Mouse (Mus musculus) cerebral cortex, adult 2 months (tissue): ENCODE results near the gene Hes2.

Experiments used
- WGBS: fragments of 180-500 bp; shearing (Covaris S2); methylation state at CpG from one replicate; pipeline ENCODE4 v1.1.7; 2018; 5-methylcytosine and 5-hydroxymethylcytosine counted together

Hes2 gene

GRCm38 (mm10) chr4:152131809-152132771 is 26.6 kb upstream of the Hes2 start:
- WGBS: 19% methylated on average over 50 of the region's 50 CpGs

- WGBS: 67% methylated on average over 10 of the region's 10 CpGs
These were observed 25.9 kb upstream of the Hes2 start for GRCm38 (mm10) chr4:152132772-152133169.

GRCm38 (mm10) chr4:152133213-152133612 is 25.5 kb upstream of the Hes2 start:
- WGBS: 82% methylated on average over 5 of the region's 5 CpGs

GRCm38 (mm10) chr4:152135363-152135762 is 23.3 kb upstream of the Hes2 start:
- WGBS: 93% methylated on average over 12 of the region's 12 CpGs

GRCm38 (mm10) chr4:152136112-152136875 is 22.4 kb upstream of the Hes2 start:
- WGBS: 58% methylated on average over 6 of the region's 6 CpGs

GRCm38 (mm10) chr4:152136876-152137250 is 21.8 kb upstream of the Hes2 start:
- 96% methylated on average over 2 of the region's 2 CpGs for WGBS

GRCm38 (mm10) chr4:152138497-152139260 is 20.0 kb upstream of the Hes2 start:
- WGBS: 3% methylated on average over 50 of the region's 51 CpGs

GRCm38 (mm10) chr4:152140441-152140840 is 18.2 kb upstream of the Hes2 start:
- WGBS: 30% methylated on average over 6 of the region's 6 CpGs

GRCm38 (mm10) chr4:152141521-152142135 is 17.0 kb upstream of the Hes2 start:
- WGBS: 43% methylated on average over 8 of the region's 8 CpGs

- 47% methylated on average over 1 of the region's 1 CpGs for WGBS
These were observed 15.0 kb upstream of the Hes2 start for GRCm38 (mm10) chr4:152143632-152144031.

- 65% methylated on average over 10 of the region's 10 CpGs for WGBS
These were observed 13.2 kb upstream of the Hes2 start for GRCm38 (mm10) chr4:152145473-152145872.

- 82% methylated on average over 11 of the region's 11 CpGs for WGBS
These were observed 12.4 kb upstream of the Hes2 start for GRCm38 (mm10) chr4:152146033-152146827.

- 92% methylated on average over 4 of the region's 4 CpGs for WGBS
These were observed 8.1 kb upstream of the Hes2 start for GRCm38 (mm10) chr4:152150546-152150945.

GRCm38 (mm10) chr4:152151451-152151965 is 7.2 kb upstream of the Hes2 start:
- WGBS: 60% methylated on average over 7 of the region's 7 CpGs

- 12% methylated on average over 52 of the region's 57 CpGs for WGBS
These were observed 6.6 kb upstream of the Hes2 start, which contains the start of gene Espn for GRCm38 (mm10) chr4:152151966-152152544. Gene Espn, minus strand, starts transcription at chr4:152152371.

GRCm38 (mm10) chr4:152153771-152154177 is 4.9 kb upstream of the Hes2 start:
- 2% methylated on average over 23 of the region's 23 CpGs for WGBS

- WGBS: 74% methylated on average over 4 of the region's 4 CpGs
These were observed 3.6 kb upstream of the Hes2 start for GRCm38 (mm10) chr4:152155019-152155418.

GRCm38 (mm10) chr4:152157779-152158584 is 685 bp upstream of the Hes2 start:
- 18% methylated on average over 21 of the region's 21 CpGs for WGBS

GRCm38 (mm10) chr4:152159285-152159678 is 615 bp downstream of the Hes2 start:
- 2% methylated on average over 19 of the region's 19 CpGs for WGBS
